Mouse (Mus musculus) erythroblast, embryonic 14.5 days (primary cell): ENCODE data around the gene Rilpl1.

Experiments
- GATA1 ChIP-seq: IDR thresholded peaks from 2 replicates; pipeline ENCODE4 v1.6.1; 2012; ENCODE audit warnings: low read length, inconsistent platforms, mixed read lengths
- TAL1 ChIP-seq: IDR thresholded peaks from 3 replicates; pipeline ENCODE4 v1.6.1; 2012; ENCODE audit warnings: low read length, inconsistent platforms, mixed read lengths

DNA sequence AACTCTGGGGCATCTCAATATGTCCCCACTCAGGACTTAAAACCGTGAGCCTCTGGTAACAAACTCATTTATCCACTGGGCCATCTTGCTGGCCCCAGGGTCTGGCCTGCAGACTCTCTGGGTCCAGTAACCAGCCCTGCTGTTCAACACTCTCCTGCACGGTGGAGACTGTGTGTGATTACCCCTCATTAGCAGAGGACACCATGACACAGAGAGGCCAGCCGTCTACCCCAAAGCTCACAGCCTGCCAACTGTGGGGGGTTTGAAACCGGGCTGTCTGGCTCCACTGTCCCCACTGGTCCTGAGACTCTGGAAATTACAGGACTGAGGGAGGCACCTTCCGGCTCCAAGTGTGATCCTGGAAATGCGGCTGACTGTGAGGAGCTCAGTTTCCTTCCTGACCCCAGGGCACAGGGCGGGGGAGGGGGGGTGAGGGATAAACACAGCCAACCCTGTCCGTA is 2.0 kb downstream of the Rilpl1 start:
- TF ChIP-seq TAL1 (no peak), GATA1 (no peak)
